Mouse (Mus musculus) C2C12 (cell line): Measurements from ENCODE around the gene Tor3a.

Experiments used
- CEBPB ChIP-seq: IDR thresholded peaks from one replicate; pipeline ENCODE4 v1.6.1; 2011; ENCODE audit warnings: low read depth, mild to moderate bottlenecking, control low read depth, moderate library complexity
- CTCF ChIP-seq: IDR thresholded peaks from one replicate; pipeline ENCODE4 v1.5.1; 2011; ENCODE audit not compliant: control insufficient read depth, insufficient read depth, insufficient read length
- MAX ChIP-seq: IDR thresholded peaks from one replicate; pipeline ENCODE4 v1.6.1; 2011; ENCODE audit warnings: mild to moderate bottlenecking, control low read depth
- MYOG ChIP-seq: IDR thresholded peaks from one replicate; pipeline ENCODE4 v1.6.1; 2011; ENCODE audit not compliant: control insufficient read depth, insufficient read length; ENCODE audit errors: extremely low read depth
- USF1 ChIP-seq: IDR thresholded peaks from one replicate; pipeline ENCODE4 v1.6.1; 2011; ENCODE audit warnings: low read depth, mild to moderate bottlenecking, control low read depth, moderate library complexity

DNA sequence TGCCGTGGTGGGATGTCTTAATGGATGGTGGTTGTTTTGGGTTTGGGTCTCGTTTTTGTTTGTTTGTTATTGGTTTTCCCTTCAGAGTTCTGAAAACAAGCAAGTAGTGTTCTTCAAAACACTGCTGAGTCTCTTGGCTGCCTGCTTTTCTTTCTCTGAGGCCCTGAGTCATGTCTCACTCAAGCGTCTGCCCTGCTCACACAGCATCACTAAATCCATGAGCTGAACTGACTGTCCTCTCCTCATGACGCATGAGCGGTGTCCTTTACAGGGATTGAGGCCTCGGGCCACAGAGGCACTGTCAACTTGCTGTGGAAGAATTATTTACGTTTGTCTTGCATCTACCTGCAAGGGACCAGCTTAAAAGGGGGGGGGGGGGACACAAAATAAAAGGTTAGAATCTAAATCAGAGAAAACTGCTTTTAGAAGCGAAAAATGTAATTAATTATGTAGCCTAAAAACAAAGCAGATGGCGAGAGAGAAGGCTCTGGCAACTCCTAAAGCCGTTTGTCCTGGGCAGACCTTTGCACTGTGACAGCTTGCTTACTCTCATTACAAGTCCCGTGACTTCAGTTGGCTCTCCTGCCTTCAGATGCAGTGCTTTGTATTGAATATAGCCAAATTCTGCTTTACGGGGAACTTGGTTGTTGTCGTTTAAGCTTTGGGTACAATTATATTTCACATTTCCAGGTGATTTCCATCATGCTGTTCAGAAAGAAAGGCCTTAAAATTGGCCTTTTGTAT, 29.2 kb downstream of the Tor3a start:
- no peak for TF ChIP-seq USF1
- no peak for TF ChIP-seq CTCF
- no peak for TF ChIP-seq MAX
- TF ChIP-seq CEBPB = no peak
- TF ChIP-seq MYOG = no peak
